Mouse (Mus musculus) bone marrow, adult 2 months (tissue): ENCODE results near the gene March8.

Experiments
- CTCF ChIP-seq: fragments of 200-500 bp; IDR thresholded peaks from 2 replicates; pipeline ENCODE4 v1.5.1; 2011; ENCODE audit warnings: low read length, control low read depth; ENCODE audit not compliant: control insufficient read depth, insufficient read depth
- POLR2A ChIP-seq: fragments of 200-500 bp; IDR thresholded peaks from 2 replicates; pipeline ENCODE4 v1.6.1; 2011; ENCODE audit warnings: low read depth, mild to moderate bottlenecking, control low read depth, low read length, borderline replicate concordance; ENCODE audit not compliant: control insufficient read depth

- TF ChIP-seq CTCF (no peak), POLR2A (no peak)
Measured at GRCm38 (mm10) chr6:116440849-116441248, 103.0 kb downstream of the March8 start.
